Mouse (Mus musculus): Measurements from ENCODE around the gene Tmem107. TPM values are rescaled to one million over a fixed set of nuclear protein-coding genes. Genes with fewer than 3 reads are reported as not detected.

Gene Tmem107
- total RNA-seq, 2 experiments from 2014 or later, result 13.9 to 14.8 TPM

GRCm38 (mm10) chr11:69103531-69104435 is 33.2 kb downstream of the Tmem107 start:
- DNase-seq, result no peak
- intact Hi-C loops (cut with DNase I), result no loop called here

- DNase-seq, result no peak
- intact Hi-C loops (cut with DNase I), result no loop called here
Measured at GRCm38 (mm10) chr11:69104487-69104886, 33.9 kb downstream of the Tmem107 start.

GRCm38 (mm10) chr11:69105227-69105626 is 34.6 kb downstream of the Tmem107 start:
- intact Hi-C loops (cut with DNase I), result no loop called here
- no peak for DNase-seq

- DNase-seq, result no peak
- intact Hi-C loops (cut with DNase I), result no loop called here
Measured at GRCm38 (mm10) chr11:69105796-69106195, 35.2 kb downstream of the Tmem107 start.

- no peak for DNase-seq
- intact Hi-C loops (cut with DNase I), result no loop called here
Measured at GRCm38 (mm10) chr11:69106299-69106698, 35.7 kb downstream of the Tmem107 start.

GRCm38 (mm10) chr11:69106842-69107241 is 36.2 kb downstream of the Tmem107 start:
- intact Hi-C loops (cut with DNase I), result no loop called here
- no peak for DNase-seq

- intact Hi-C loops (cut with DNase I), result no loop called here
Measured at GRCm38 (mm10) chr11:69107676-69108075, 37.1 kb downstream of the Tmem107 start.

GRCm38 (mm10) chr11:69108223-69108622 is 37.6 kb downstream of the Tmem107 start:
- intact Hi-C loops (cut with DNase I), result no loop called here
- no peak for DNase-seq

More at GRCm38 (mm10) chr11:69107676-69108075, 37.1 kb downstream of the Tmem107 start:
- DNase-seq, result no peak

GRCm38 (mm10) chr11:69109032-69109900 is 38.7 kb downstream of the Tmem107 start:
- DNase-seq, result no peak
- intact Hi-C loops (cut with DNase I), result no loop called here

- intact Hi-C loops (cut with DNase I), result no loop called here
- DNase-seq, result peak; percentile 95
Measured at GRCm38 (mm10) chr11:69110319-69111046, 39.9 kb downstream of the Tmem107 start.

GRCm38 (mm10) chr11:69111051-69111810 is 40.6 kb downstream of the Tmem107 start:
- no peak for DNase-seq
- intact Hi-C loops (cut with DNase I), result no loop called here

GRCm38 (mm10) chr11:69111865-69112264 is 41.3 kb downstream of the Tmem107 start:
- intact Hi-C loops (cut with DNase I), result no loop called here
- DNase-seq, result no peak

- intact Hi-C loops (cut with DNase I), result no loop called here
Measured at GRCm38 (mm10) chr11:69114018-69114417, 43.4 kb downstream of the Tmem107 start.

GRCm38 (mm10) chr11:69114621-69115020 is 44.0 kb downstream of the Tmem107 start:
- intact Hi-C loops (cut with DNase I), result no loop called here
- no peak for DNase-seq

More at GRCm38 (mm10) chr11:69114018-69114417, 43.4 kb downstream of the Tmem107 start:
- DNase-seq, result no peak

- DNase-seq, result no peak
- intact Hi-C loops (cut with DNase I), result no loop called here
Measured at GRCm38 (mm10) chr11:69116843-69117242, 46.2 kb downstream of the Tmem107 start.

GRCm38 (mm10) chr11:69117737-69118695 is 47.4 kb downstream of the Tmem107 start:
- intact Hi-C loops (cut with DNase I), result no loop called here
- peak; percentile 45 for DNase-seq

GRCm38 (mm10) chr11:69118765-69119164 is 48.2 kb downstream of the Tmem107 start:
- intact Hi-C loops (cut with DNase I), result no loop called here
- DNase-seq, result peak; percentile 66

GRCm38 (mm10) chr11:69119446-69120155 is 49.0 kb downstream of the Tmem107 start:
- intact Hi-C loops (cut with DNase I), result no loop called here
- no peak for DNase-seq

Measured in left cerebral cortex, postnatal 4 days (tissue).